Mouse (Mus musculus) adrenal gland, adult 2 months (tissue): ENCODE data around the gene Dnmt3a. TPM values are rescaled to one million over a fixed set of nuclear protein-coding genes. Genes with fewer than 3 reads are reported as not detected.

ENCODE experiments used
- DNase-seq: peaks from one replicate; pipeline ENCODE4 v3.0.0; 2021
- polyA plus RNA-seq: library from polyadenylated mRNA; depleted of rRNA; stranded (reverse); fragments of >200 nt; gene quantifications from 2 replicates; pipeline ENCODE4 v1.2.3, GENCODE M21; 2012
- total RNA-seq, 2 experiments: library from RNA; stranded (reverse); gene quantifications; 2 replicates each; pipeline ENCODE4 v1.2.3; 2021

Gene Dnmt3a
- total and polyA plus RNA-seq, 3 experiments: 10.2 to 42.4 (median 36.7) TPM

DNA sequence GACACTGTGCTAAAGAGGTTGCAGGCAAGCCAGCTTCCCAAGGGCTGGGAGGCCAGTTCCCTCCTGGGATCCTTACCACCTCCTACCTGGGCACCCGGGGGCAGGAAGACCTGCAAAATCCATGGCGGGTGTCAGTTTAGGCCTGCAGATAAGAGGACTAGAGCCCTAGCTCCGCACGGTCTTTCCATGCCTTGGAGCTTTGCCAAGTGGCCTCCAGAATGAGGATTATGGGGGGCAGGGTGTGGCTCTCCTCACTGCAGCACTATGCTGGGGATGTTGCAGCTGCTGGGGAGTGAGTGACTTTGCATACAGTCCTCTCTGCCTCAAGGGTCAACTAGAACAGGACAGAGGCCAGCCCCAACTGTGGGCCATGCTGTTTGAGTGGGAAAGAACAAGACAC lies 14.1 kb downstream of the Dnmt3a start:
- DNase-seq: no peak

DNA sequence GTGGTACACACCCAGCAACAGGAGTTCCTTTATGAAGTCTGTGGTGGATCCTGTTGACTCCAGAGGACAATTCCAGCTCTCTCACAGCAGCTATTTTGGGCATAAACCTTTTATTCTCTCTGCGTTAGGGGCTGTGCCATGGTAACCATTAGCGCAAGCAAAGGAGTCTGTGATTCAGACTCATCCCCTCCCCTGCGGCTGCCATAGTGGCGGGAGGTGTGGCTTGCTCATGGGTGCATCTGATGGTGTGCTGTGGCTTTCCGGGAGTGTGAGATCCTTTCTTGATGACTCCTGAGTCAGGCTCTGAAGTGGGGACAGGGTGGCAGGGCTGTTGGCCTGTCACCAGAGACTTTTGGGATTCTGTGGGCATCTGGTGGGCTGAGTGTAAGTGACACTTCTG lies 17.6 kb downstream of the Dnmt3a start:
- no peak for DNase-seq

- DNase-seq: no peak
These were observed 19.3 kb downstream of the Dnmt3a start for GRCm38 (mm10) chr12:3824906-3825713.

DNA sequence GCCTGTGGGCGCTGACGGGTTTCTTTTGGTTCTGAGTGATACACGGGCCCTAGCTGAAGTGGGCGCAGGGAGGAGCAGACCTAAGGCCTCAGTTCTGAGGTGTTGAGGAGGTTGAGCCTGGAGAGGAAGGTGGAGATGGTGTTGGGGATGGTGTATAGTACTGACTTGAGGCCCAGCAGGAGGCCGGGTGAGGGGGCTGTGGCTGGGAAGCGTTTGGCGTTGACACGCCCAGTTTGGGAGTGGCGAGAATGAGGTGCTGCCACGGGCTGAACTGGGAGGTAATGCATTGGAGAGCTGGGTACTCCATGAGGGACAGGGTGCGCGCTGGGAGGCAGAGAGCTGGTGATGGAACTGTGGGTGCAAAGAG lies 19.9 kb downstream of the Dnmt3a start:
- DNase-seq: no peak

GRCm38 (mm10) chr12:3827771-3828170 lies 22.0 kb downstream of the Dnmt3a start:
- DNase-seq: no peak

DNA sequence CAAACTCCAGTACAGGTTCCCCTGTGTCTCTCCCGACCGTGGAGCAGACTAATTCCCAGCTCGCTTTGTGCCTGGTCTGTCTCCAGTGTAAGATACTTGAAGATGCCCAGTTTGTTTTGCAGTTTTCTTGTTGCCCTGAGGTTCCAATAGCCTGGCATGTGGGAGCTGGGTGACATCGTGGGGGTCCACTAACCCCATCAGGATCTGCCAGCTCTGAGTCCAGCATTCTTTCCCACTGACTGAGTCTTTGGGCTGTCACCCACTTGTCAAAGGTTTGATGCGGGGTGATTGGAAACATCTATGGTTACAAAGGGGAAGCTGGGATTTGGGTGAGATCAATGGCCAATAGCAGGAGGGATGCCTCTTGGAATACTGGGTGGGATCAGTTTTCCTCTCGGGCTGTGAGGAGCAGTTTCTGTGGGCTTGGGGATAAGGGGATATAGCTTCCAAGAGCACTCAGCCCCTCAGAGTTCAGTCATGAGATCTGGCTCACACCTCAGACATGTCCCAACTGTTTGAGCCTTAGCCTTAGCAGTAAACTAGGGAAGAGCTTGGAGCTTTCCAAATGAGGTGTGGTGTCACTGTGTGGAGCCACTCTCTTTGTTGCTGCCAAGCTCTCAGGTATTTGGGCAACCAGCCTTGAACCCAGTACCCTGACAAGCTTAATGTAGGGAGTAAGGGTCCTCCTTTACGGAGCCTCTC lies 27.4 kb downstream of the Dnmt3a start:
- peak; percentile 9 for DNase-seq

GRCm38 (mm10) chr12:3833851-3834273 lies 28.1 kb downstream of the Dnmt3a start:
- peak; percentile 78 for DNase-seq

DNA sequence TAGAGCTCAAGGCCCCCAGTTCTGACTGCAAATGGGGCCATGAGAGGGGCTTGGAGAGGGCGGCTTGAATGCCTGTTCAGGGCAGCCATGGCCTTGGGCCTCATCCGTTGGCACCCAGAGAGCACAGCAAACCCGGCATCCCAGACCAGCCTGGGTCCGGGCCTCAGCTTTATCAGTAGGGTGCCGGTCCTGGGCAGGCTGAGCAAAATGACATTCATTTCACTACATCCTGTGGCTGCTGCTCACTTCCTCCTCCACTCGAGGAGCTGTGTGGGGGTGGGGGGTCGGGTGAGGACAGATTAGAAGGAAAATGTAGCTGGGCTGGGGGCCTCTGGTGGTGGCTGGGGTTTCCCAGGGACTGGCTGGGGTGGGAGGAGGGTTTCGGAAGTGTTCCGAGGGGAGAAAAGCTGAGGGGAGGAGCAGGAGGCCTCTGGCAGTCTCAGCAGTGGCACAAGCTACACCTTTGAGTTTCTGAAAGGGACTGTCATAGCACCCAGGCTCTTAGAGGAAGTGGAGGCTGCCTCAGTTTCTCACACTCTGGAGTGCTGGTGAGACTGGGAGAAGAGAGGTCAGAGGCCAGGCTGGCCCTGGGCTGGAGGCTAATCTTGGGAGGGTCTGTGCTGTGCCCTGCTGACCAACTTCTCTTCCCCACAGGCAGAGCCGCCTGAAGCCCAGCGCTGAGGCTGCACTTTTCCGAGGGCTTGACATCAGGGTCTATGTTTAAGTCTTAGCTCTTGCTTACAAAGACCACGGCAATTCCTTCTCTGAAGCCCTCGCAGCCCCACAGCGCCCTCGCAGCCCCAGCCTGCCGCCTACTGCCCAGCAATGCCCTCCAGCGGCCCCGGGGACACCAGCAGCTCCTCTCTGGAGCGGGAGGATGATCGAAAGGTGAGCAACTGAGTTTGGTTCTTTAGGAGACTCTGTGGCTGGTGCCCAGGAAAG lies 28.8 kb downstream of the Dnmt3a start:
- DNase-seq: peak; percentile 73

DNA sequence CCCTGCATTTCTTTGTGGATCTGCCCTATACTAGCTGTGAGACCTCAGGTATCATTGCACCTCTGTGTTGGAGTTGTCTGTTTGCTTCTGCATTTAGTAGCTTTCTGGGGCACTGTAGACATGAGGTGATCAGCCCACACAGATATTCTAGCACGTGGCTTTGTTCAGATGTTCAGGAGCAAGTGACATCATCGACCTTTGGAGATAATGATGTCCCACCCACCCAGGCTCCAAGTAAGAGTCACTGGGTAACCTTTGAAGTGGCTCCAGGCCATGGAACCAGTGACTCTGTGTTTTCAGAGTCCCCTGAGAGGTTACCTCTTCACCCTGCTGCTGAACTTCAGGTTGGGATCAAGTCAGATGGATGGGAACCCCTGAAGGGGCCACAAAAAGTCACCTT lies 29.8 kb downstream of the Dnmt3a start:
- DNase-seq: peak; percentile 69

GRCm38 (mm10) chr12:3837081-3837832 lies 31.4 kb downstream of the Dnmt3a start:
- peak; percentile 18 for DNase-seq

DNA sequence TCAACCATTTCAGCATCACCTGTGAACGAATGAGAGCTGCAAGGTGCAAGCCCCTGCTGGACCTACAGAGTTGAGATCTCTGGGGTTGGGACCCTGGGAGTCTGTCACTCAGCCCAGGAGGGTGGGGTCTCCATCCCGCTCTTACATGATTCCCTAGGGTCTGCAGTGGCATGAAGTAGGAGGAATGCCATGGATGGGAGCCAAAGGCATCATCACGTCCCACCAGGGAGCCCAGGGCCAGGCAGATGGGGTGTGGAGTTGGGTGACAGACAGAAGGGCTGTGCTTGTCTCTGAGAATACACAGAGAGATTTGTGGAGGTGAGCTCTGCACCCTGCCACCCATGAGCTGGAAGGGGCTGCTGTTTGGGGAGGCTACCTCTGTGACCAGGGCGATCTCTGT lies 32.2 kb downstream of the Dnmt3a start:
- DNase-seq: no peak

- no peak for DNase-seq
These were observed 33.9 kb downstream of the Dnmt3a start for GRCm38 (mm10) chr12:3839662-3840061.

DNA sequence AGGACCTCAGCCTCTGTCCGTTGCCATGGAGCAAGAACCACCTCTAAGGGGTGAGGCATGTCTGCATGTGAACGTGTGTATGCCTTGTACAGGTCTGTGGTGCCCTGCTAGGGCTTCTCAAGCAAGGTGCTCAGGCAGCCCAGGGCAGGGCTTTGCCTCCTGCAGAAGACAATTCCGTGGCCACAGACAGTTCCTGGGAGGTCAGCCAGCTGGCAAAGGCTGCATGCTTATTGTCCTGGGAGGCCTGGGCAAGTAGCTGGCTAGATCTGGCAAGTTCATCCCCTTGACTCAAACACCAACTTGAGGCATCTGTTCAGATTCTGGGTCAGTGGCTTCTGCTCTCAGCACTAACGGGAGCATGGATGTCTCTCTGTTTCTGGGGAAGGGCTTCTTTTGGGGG lies 35.3 kb downstream of the Dnmt3a start:
- DNase-seq: peak; percentile 82

- no peak for DNase-seq
These were observed 37.0 kb downstream of the Dnmt3a start for GRCm38 (mm10) chr12:3842843-3843242.

GRCm38 (mm10) chr12:3843371-3843861 lies 37.6 kb downstream of the Dnmt3a start:
- no peak for DNase-seq

DNA sequence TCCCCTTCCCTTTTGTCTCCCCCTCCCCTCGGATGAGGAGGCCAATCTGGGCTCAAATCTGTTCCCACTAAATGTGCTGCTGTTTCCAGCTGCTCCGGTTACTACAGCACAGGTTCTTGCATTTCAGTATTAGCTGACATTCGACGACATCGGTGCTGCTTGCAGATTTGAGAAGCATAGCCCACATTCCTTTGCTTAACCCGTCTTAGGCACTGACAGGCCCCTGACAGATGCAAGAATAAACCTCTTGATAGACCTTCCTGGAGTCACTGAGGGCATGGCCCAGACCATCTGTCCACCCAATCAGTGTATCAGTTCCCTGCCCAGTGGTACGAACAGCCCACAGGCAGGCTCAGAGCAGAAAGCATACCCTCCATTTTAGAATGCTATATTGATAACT lies 38.1 kb downstream of the Dnmt3a start:
- no peak for DNase-seq

DNA sequence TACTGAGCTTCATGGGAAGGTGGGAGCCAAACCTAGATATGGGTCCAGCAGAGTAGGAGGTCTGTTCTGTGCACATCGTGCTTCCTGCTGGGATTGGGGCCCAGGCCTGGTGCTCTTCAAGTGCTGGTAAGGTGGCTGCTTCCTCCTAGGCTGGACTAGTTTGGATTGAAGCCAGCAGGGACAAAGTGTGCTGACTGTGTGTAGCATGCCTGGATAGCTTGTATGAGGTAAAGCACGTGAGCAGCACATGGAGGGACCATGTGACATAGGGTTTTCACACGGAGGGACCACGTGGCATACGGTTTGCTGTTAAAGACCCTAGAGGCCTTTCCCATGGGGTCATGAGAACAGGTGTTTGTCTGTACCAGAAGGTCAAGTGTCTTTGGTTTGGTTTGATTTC lies 38.5 kb downstream of the Dnmt3a start:
- no peak for DNase-seq

GRCm38 (mm10) chr12:3849481-3849880 lies 43.7 kb downstream of the Dnmt3a start:
- DNase-seq: no peak

DNA sequence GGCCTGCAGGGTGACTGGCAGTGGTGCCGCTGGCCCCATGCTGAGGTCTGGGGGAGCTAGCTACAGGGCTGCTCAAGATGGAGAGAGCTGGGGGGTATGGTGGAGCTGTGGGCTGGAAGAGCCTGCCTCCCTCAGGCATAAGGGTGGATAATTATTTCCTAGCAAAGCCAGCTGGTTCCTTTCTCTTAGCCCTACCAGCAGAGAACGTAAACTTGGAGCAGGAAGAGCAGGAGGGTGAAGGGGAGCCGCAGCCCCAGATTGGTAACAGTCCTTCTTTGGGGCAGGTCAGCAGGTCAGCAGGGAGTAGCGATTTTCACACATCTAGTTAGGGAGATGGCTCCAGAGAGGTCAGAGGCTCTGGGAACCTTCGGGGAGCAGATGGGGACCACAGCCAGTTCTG lies 44.4 kb downstream of the Dnmt3a start:
- no peak for DNase-seq

DNA sequence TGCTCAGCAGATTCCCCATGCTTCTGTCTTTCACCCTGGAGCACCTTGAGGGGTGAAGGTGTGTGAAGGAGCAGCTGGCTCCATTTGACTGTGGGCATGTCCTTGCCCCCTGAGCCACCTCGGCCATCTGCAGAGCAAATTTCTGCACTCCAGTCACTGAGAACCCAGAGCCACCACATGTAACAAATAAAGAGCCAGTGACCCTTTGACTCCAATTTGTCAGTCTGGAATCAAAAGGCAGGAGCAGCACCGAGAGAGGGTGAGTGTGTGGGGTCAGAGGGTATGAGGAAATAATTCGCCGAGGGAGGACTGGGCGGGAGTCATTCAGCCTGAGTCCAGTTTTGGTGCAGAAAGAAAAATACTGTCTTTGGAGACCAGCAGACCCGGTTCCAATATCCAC lies 44.9 kb downstream of the Dnmt3a start:
- no peak for DNase-seq

- DNase-seq: no peak
These were observed 45.4 kb downstream of the Dnmt3a start for GRCm38 (mm10) chr12:3851179-3851578.

GRCm38 (mm10) chr12:3852521-3852920 lies 46.7 kb downstream of the Dnmt3a start:
- DNase-seq: no peak
